Mouse (Mus musculus): ENCODE measurements around the gene Otud7a. TPM values are rescaled to one million over a fixed set of nuclear protein-coding genes. Genes with fewer than 3 reads are reported as not detected.
A peak's percentile ranks its signal among the peaks of the same experiment; 100 is the strongest.

The Otud7a gene
- total and polyA plus RNA-seq, 2 experiments from 2014 or later: 4.2 to 20.8 TPM

DNA sequence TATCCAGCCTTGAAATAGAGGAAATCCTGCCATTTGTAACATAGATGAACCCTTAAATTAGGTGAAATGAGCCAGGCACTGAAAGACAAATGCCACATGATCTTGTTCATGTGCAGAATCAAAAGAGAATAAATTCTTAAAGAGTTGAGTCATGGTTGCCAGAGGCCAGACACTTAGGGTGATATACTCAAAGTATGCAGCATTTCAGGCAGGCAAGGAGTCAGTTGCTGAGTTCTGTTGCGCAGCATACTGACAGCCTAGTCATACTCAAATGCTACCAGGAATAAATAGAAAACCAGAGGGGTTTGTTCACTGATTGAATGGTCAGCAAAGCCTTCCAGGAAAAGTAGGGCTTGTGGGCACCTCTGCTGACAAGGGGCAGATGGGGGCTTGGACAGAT lies 160.3 kb downstream of the Otud7a start:
- Histone ChIP-seq H3K9ac (replicated peaks; ENCODE audit: low read length, poor library complexity, severe bottlenecking) (no peak overlapping the region), H3K4me3 (ENCODE audit: low read depth, low read length) (no peak overlapping the region), H3K36me3 (ENCODE audit: insufficient read depth, low read length) (no peaks in the 10 kb centered on the region), H3K9me3 (ENCODE audit: low read length) (no peaks in the 10 kb centered on the region), H3K4me2 (ENCODE audit: low read depth, low read length, poor library complexity, severe bottlenecking) (no peak overlapping the region), H3K27me3 (ENCODE audit: insufficient read depth, low read length) (no peaks in the 10 kb centered on the region), H3K4me1 (ENCODE audit: insufficient read depth, low read length) (no peaks in the 10 kb centered on the region), H3K27ac (ENCODE audit: low read depth, low read length) (no peak overlapping the region)
- DNase-seq (ENCODE audit: low spot score) (no peak), ATAC-seq (ENCODE audit: low FRiP score) (no peak)
- 100% methylated on average over 1 of the region's 1 CpGs for WGBS
- no peak for TF ChIP-seq CTCF (IDR thresholded peaks at IDR 0.05)

DNA sequence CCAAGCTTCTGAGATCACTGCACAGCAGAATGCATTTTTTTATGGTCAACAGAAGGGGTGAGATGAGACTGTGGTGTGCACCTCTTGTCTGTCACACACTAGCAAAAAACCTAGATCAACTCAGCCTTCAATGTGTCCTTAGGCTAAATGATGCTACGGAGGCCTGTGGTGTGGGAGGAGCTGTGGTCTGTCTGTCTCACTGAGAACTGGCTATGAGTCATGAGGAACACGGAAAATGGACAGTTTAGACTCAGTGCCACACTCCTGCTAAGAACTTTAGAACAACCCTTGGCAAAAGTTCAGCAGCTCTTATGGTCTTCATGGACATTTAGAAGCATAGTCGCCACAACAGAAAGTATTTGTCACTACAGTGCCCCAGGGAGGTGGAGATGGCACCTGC lies 172.5 kb downstream of the Otud7a start:
- no peak overlapping the region for H3K4me2 ChIP-seq (ENCODE audit: low read depth, low read length, poor library complexity, severe bottlenecking)
- no peaks in the 10 kb centered on the region for H3K36me3 ChIP-seq (ENCODE audit: insufficient read depth, low read length)
- no peak overlapping the region for H3K27ac ChIP-seq (ENCODE audit: low read depth, low read length)
- 94% methylated on average over 3 of the region's 3 CpGs for WGBS
- no peaks in the 10 kb centered on the region for H3K9me3 ChIP-seq (ENCODE audit: low read length)
- H3K9ac ChIP-seq (replicated peaks; ENCODE audit: low read length, poor library complexity, severe bottlenecking): no peak overlapping the region
- H3K27me3 ChIP-seq (ENCODE audit: insufficient read depth, low read length): no peaks in the 10 kb centered on the region
- TF ChIP-seq CTCF (IDR thresholded peaks at IDR 0.05): no peak
- H3K4me1 ChIP-seq (ENCODE audit: insufficient read depth, low read length): peaks cover 5% of the 10 kb centered on the region; the same call in 1 of the 2 replicates
- no peak overlapping the region for H3K4me3 ChIP-seq (ENCODE audit: low read depth, low read length)
- DNase-seq (ENCODE audit: low spot score) (no peak), ATAC-seq (ENCODE audit: low FRiP score) (no peak)

DNA sequence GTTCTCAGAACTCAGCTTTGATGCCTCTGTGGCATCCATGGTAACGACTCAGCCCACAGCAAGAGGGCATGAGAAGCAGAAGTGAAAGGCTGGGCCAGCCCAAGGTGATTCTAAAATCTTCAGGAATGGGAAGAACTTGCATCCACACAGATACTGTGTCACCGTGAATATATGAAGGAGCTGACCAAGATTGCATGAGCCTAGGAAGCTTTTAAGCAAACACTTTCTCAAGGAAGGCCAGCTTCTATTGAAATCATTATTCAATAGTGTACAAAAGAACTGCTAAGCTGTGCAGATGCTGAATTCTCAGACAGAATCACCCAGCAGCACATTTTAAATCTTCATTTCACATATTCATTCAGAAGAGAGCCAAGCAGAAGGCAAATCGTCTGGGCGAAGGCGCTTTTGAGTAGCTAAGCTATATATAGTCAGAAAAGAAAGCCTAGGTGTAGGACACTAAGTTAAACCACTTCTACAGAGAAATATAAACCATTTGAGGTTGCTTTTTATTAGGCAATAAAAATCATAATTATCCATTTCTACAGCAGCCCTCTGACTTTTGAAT lies 176.3 kb downstream of the Otud7a start:
- ATAC-seq (ENCODE audit: low FRiP score) (0 out of 2 replicates have a peak, but pooled peaks have one; percentile 17), DNase-seq (ENCODE audit: low spot score) (no peak)
- Histone ChIP-seq H3K27ac (ENCODE audit: low read depth, low read length) (peak overlapping the region; percentile 68), H3K4me1 (ENCODE audit: insufficient read depth, low read length) (peaks cover 5% of the 10 kb centered on the region; the same call in 1 of the 2 replicates), H3K27me3 (ENCODE audit: insufficient read depth, low read length) (no peaks in the 10 kb centered on the region), H3K4me2 (ENCODE audit: low read depth, low read length, poor library complexity, severe bottlenecking) (no peak overlapping the region), H3K36me3 (ENCODE audit: insufficient read depth, low read length) (no peaks in the 10 kb centered on the region), H3K9me3 (ENCODE audit: low read length) (no peaks in the 10 kb centered on the region), H3K9ac (replicated peaks; ENCODE audit: low read length, poor library complexity, severe bottlenecking) (no peak overlapping the region), H3K4me3 (ENCODE audit: low read depth, low read length) (no peak overlapping the region)
- TF ChIP-seq CTCF (IDR thresholded peaks at IDR 0.05): no peak
- 53% methylated on average over 5 of the region's 5 CpGs for WGBS

DNA sequence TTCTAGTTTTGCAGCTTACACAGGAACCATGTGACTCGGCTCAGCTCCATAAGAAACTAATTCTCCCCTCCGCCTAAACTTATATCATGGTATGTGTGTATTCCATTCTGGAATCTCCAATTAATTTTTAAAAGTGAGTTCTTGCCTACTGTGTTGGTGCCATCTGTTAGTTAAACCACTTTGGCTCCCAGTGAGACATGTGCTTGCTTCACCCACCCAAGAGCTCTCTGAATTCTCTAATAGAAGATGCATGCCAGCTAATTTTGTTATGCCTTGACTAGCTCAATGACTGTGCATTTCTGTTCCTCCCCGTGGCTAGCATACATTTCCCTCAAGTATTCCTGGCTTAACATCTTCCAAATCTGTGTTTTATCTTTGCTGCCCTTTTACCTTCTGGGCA lies 193.1 kb downstream of the Otud7a start:
- WGBS: 82% methylated on average over 3 of the region's 3 CpGs
- Histone ChIP-seq H3K4me3 (ENCODE audit: low read depth, low read length) (no peak overlapping the region), H3K36me3 (ENCODE audit: insufficient read depth, low read length) (no peaks in the 10 kb centered on the region), H3K4me1 (ENCODE audit: insufficient read depth, low read length) (no peaks in the 10 kb centered on the region), H3K27me3 (ENCODE audit: insufficient read depth, low read length) (no peaks in the 10 kb centered on the region), H3K4me2 (ENCODE audit: low read depth, low read length, poor library complexity, severe bottlenecking) (no peak overlapping the region), H3K9me3 (ENCODE audit: low read length) (no peaks in the 10 kb centered on the region), H3K9ac (replicated peaks; ENCODE audit: low read length, poor library complexity, severe bottlenecking) (no peak overlapping the region), H3K27ac (ENCODE audit: low read depth, low read length) (no peak overlapping the region)
- DNase-seq (ENCODE audit: low spot score) (no peak), ATAC-seq (ENCODE audit: low FRiP score) (no peak)
- TF ChIP-seq CTCF (IDR thresholded peaks at IDR 0.05): no peak

DNA sequence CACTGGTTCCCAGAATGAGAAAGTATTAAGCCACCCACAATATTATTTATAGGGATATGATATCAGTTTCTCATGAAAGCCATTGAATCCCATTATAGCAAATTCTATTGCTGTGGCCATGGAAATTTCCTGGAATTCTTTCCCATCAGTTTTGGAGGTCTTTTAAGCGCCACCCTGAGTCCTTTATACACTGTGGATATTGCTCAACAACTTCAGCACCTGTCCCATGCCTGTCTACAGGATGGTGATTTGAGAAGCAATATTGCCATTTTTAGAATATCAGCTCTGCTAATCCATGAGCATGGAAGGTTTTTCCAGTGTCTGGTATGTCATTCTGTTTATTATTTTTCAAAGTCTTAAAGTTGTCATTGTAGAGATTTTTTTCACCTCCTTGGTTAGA lies 199.5 kb downstream of the Otud7a start:
- no peaks in the 10 kb centered on the region for H3K4me1 ChIP-seq (ENCODE audit: insufficient read depth, low read length)
- ATAC-seq (ENCODE audit: low FRiP score) (no peak), DNase-seq (ENCODE audit: low spot score) (no peak)
- H3K4me2 ChIP-seq (ENCODE audit: low read depth, low read length, poor library complexity, severe bottlenecking): no peak overlapping the region
- no peaks in the 10 kb centered on the region for H3K27me3 ChIP-seq (ENCODE audit: insufficient read depth, low read length)
- H3K9me3 ChIP-seq (ENCODE audit: low read length): no peaks in the 10 kb centered on the region
- no peak overlapping the region for H3K4me3 ChIP-seq (ENCODE audit: low read depth, low read length)
- WGBS: 85% methylated on average over 1 of the region's 1 CpGs
- no peak overlapping the region for H3K9ac ChIP-seq (replicated peaks; ENCODE audit: low read length, poor library complexity, severe bottlenecking)
- H3K27ac ChIP-seq (ENCODE audit: low read depth, low read length): no peak overlapping the region
- H3K36me3 ChIP-seq (ENCODE audit: insufficient read depth, low read length): no peaks in the 10 kb centered on the region
- TF ChIP-seq CTCF (IDR thresholded peaks at IDR 0.05): no peak

DNA sequence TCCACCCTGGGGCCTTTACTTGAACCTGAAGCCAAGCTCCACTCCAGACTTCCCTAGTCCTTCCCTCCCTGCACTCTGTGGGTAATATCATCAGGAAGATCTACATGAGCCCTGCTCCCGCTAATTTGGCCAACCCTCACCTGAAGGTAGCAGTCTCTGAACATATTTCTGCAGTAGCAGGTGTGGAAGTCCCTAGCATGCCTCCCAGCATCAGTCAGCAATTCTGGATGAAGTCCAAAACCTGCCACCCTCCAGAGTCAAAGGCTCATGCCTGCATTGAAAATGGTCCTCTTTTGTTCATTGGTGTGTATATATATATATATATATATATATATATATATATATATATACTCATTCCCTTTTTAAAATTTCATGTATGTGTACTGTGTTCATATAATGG lies 202.6 kb downstream of the Otud7a start:
- Histone ChIP-seq H3K27ac (ENCODE audit: low read depth, low read length) (no peak overlapping the region), H3K4me2 (ENCODE audit: low read depth, low read length, poor library complexity, severe bottlenecking) (no peak overlapping the region), H3K36me3 (ENCODE audit: insufficient read depth, low read length) (0 out of 2 replicates have a peak, but pooled peaks cover 5% of the 10 kb centered on the region), H3K9me3 (ENCODE audit: low read length) (no peaks in the 10 kb centered on the region), H3K27me3 (ENCODE audit: insufficient read depth, low read length) (no peaks in the 10 kb centered on the region), H3K4me3 (ENCODE audit: low read depth, low read length) (no peak overlapping the region), H3K4me1 (ENCODE audit: insufficient read depth, low read length) (no peaks in the 10 kb centered on the region), H3K9ac (replicated peaks; ENCODE audit: low read length, poor library complexity, severe bottlenecking) (no peak overlapping the region)
- WGBS: 81% methylated on average over 1 of the region's 1 CpGs
- no peak for DNase-seq (ENCODE audit: low spot score)
- TF ChIP-seq CTCF (IDR thresholded peaks at IDR 0.05): no peak
- no peak for ATAC-seq (ENCODE audit: low FRiP score)
